In genomic region chr4:94049629-94050310, GRCm38 (mm10) we compare ENCODE assay signal across 31 mouse cellular contexts.
DNase-seq lines count a peak whose midpoint lies in the region; ATAC-seq and TF ChIP-seq lines count a peak whose summit lies in the region.
"Had no signal": no experiment of that assay in that cellular context is flagged by ENCODE, and none has a peak within 500 bp of the region (broad histone marks: within the 10 kb centered on the region; RNA-seq: fewer than 3 reads in every experiment).

No protein-coding gene starts in this region.

- H3K9ac ChIP-seq in heart, embryonic 12.5 days: no peak overlapping the region
- no peak overlapping the region for H3K9ac ChIP-seq in midbrain, embryonic 14.5 days (replicated peaks; ENCODE audit: low read length)
- no peak overlapping the region for H3K9ac ChIP-seq in midbrain, embryonic 13.5 days (replicated peaks)
- H3K9ac ChIP-seq: embryonic facial prominence, embryonic 15.5 days; forebrain, embryonic 13.5 days; hindbrain, embryonic 12.5 days; kidney, embryonic 15.5 days; limb, embryonic 15.5 days; liver, embryonic 13.5 days; neural tube, embryonic 15.5 days had no signal

- ATAC-seq in heart, embryonic 12.5 days (ENCODE audit: insufficient number of reproducible peaks, low FRiP score): no peak
- peak; percentile 34; the same call in 1 of the 2 replicates for ATAC-seq in midbrain, embryonic 14.5 days (ENCODE audit: low FRiP score, low TSS enrichment)
- no peak for ATAC-seq in midbrain, embryonic 13.5 days
- ATAC-seq in Patski: peak; percentile 47
- ATAC-seq: forebrain, embryonic 13.5 days; inflammation-experienced regulatory T-cells, adult 6 months; lung, postnatal 0 days had no signal

- no peaks in the 10 kb centered on the region for H3K9me3 ChIP-seq in heart, embryonic 12.5 days (replicated peaks)
- H3K9me3 ChIP-seq in midbrain, embryonic 14.5 days (ENCODE audit: control insufficient read depth, low read length): no peaks in the 10 kb centered on the region
- H3K9me3 ChIP-seq in midbrain, embryonic 13.5 days: no peaks in the 10 kb centered on the region
- H3K9me3 ChIP-seq: embryonic facial prominence, embryonic 15.5 days; forebrain, embryonic 13.5 days; hindbrain, embryonic 12.5 days; kidney, embryonic 15.5 days; limb, embryonic 10.5 days; limb, embryonic 15.5 days; liver, embryonic 13.5 days; neural tube, embryonic 15.5 days had no signal

- peak; percentile 56 to 66 for DNase-seq in cerebellum, postnatal 10 days
- no peak for DNase-seq in cerebellum, adult 18-20 months
- peak; percentile 2 to 28 for DNase-seq in heart, postnatal 10 days
- no peak for DNase-seq in midbrain, embryonic 14.5 days
- DNase-seq in Patski (ENCODE audit: low read depth, low spot score): no peak
- DNase-seq in neural tube, embryonic 10.5 days (ENCODE audit: extremely low spot score, low spot score): no peak
- DNase-seq: adrenal gland, adult 8-10 months; cerebellum, adult 8-10 months; gastrocnemius, postnatal 36 days; heart, adult 2 months; kidney, adult 18-20 months; kidney, postnatal 25 days; liver, embryonic 13.5 days; lung, adult 18-20 months; lung, postnatal 4 days; right cerebral cortex, adult 18-20 months; thymus, adult 18-20 months; thymus, postnatal 25 days had no signal

- H3K4me3 ChIP-seq in heart, embryonic 12.5 days: no peak overlapping the region
- no peak overlapping the region for H3K4me3 ChIP-seq in midbrain, embryonic 14.5 days (replicated peaks; ENCODE audit: low read depth, low read length)
- no peak overlapping the region for H3K4me3 ChIP-seq in midbrain, embryonic 13.5 days (replicated peaks)
- H3K4me3 ChIP-seq: embryonic facial prominence, embryonic 15.5 days; forebrain, embryonic 13.5 days; heart, adult 2 months; hindbrain, embryonic 12.5 days; kidney, embryonic 15.5 days; limb, embryonic 10.5 days; limb, embryonic 15.5 days; liver, embryonic 13.5 days; megakaryocyte, embryonic 14.5 days; neural tube, embryonic 15.5 days had no signal

- H3K27ac ChIP-seq in heart, embryonic 12.5 days (ENCODE audit: poor library complexity, severe bottlenecking): no peak overlapping the region
- H3K27ac ChIP-seq in midbrain, embryonic 14.5 days (replicated peaks; ENCODE audit: low read depth, low read length): no peak overlapping the region
- no peak overlapping the region for H3K27ac ChIP-seq in midbrain, embryonic 13.5 days
- H3K27ac ChIP-seq: embryonic facial prominence, embryonic 15.5 days; forebrain, embryonic 13.5 days; heart, adult 2 months; hindbrain, embryonic 12.5 days; kidney, embryonic 15.5 days; limb, embryonic 10.5 days; limb, embryonic 15.5 days; liver, embryonic 13.5 days; neural tube, embryonic 15.5 days; stomach, postnatal 0 days had no signal

- H3K27me3 ChIP-seq in heart, embryonic 12.5 days (replicated peaks): no peaks in the 10 kb centered on the region
- H3K27me3 ChIP-seq in midbrain, embryonic 14.5 days (ENCODE audit: control insufficient read depth, insufficient read depth, low read length): no peaks in the 10 kb centered on the region
- H3K27me3 ChIP-seq in midbrain, embryonic 13.5 days: no peaks in the 10 kb centered on the region
- H3K27me3 ChIP-seq in Patski: no peaks in the 10 kb centered on the region
- H3K27me3 ChIP-seq: embryonic facial prominence, embryonic 15.5 days; forebrain, embryonic 13.5 days; hindbrain, embryonic 12.5 days; kidney, embryonic 15.5 days; limb, embryonic 15.5 days; liver, embryonic 13.5 days; megakaryocyte, embryonic 14.5 days; neural tube, embryonic 15.5 days had no signal

- no peaks in the 10 kb centered on the region for H3K36me3 ChIP-seq in heart, embryonic 12.5 days
- H3K36me3 ChIP-seq in midbrain, embryonic 14.5 days (ENCODE audit: control insufficient read depth, insufficient read depth, low read length): no peaks in the 10 kb centered on the region
- H3K36me3 ChIP-seq in midbrain, embryonic 13.5 days: no peaks in the 10 kb centered on the region
- H3K36me3 ChIP-seq: embryonic facial prominence, embryonic 15.5 days; hindbrain, embryonic 12.5 days; kidney, embryonic 15.5 days; limb, embryonic 10.5 days; limb, embryonic 15.5 days; liver, embryonic 13.5 days; neural tube, embryonic 15.5 days had no signal

- H3K4me1 ChIP-seq in heart, embryonic 12.5 days (replicated peaks): no peaks in the 10 kb centered on the region
- H3K4me1 ChIP-seq in midbrain, embryonic 14.5 days (ENCODE audit: control insufficient read depth, insufficient read depth, low read length): no peaks in the 10 kb centered on the region
- no peaks in the 10 kb centered on the region for H3K4me1 ChIP-seq in midbrain, embryonic 13.5 days (replicated peaks)
- H3K4me1 ChIP-seq: embryonic facial prominence, embryonic 15.5 days; forebrain, embryonic 13.5 days; hindbrain, embryonic 12.5 days; kidney, embryonic 15.5 days; limb, embryonic 10.5 days; limb, embryonic 15.5 days; liver, embryonic 13.5 days; megakaryocyte, embryonic 14.5 days; neural tube, embryonic 15.5 days had no signal

- CTCF ChIA-PET in Patski (lab: Charles Lee): no interaction called here

- POLR2A ChIA-PET in Patski (lab: Charles Lee): no interaction called here

- WGBS in heart, embryonic 12.5 days: 72% methylated on average over 5 of the region's 5 CpGs
- 53% methylated on average over 5 of the region's 5 CpGs for WGBS in midbrain, embryonic 14.5 days
- 60% methylated on average over 5 of the region's 5 CpGs for WGBS in midbrain, embryonic 13.5 days

- no peak for TF ChIP-seq CTCF in Patski (IDR thresholded peaks at IDR 0.05)

- intact Hi-C loops in heart, postnatal 10 days (cut with DNase I): no loop called here

- no peak overlapping the region for H3K4me2 ChIP-seq in heart, embryonic 12.5 days
- no peak overlapping the region for H3K4me2 ChIP-seq in midbrain, embryonic 14.5 days (ENCODE audit: low read length)
- no peak overlapping the region for H3K4me2 ChIP-seq in midbrain, embryonic 13.5 days (replicated peaks)
- H3K4me2 ChIP-seq: embryonic facial prominence, embryonic 15.5 days; forebrain, embryonic 13.5 days; hindbrain, embryonic 12.5 days; kidney, embryonic 15.5 days; limb, embryonic 15.5 days; liver, embryonic 13.5 days; neural tube, embryonic 15.5 days had no signal

- in situ Hi-C loops in Patski (cut with MboI; ENCODE audit: low pct_unique_long_range_greater_than_20kb): no loop called here

Comparison
In these comparisons a context has a peak if more than half of its experiments do, and no peak if none do; other contexts are left out.
1. DNase-seq: peak in cerebellum, postnatal 10 days (2 of 2) and heart, postnatal 10 days (2 of 2); none in cerebellum, adult 18-20 months (0 of 2), midbrain, embryonic 14.5 days (single experiment), Patski (single experiment) and neural tube, embryonic 10.5 days (single experiment).
2. ATAC-seq: peak in midbrain, embryonic 14.5 days (single experiment) and Patski (single experiment); none in heart, embryonic 12.5 days (single experiment) and midbrain, embryonic 13.5 days (single experiment).